Mouse (Mus musculus) gastrocnemius, postnatal 36 days (tissue): ENCODE measurements around the gene Pdxp. TPM values are rescaled to one million over a fixed set of nuclear protein-coding genes. Genes with fewer than 3 reads are reported as not detected.
"Not testable (repeated sequence)": the region's sequence is repeated elsewhere in the genome, so short reads cannot be mapped to it uniquely, and the experiment has no call there.

Experiments
- DNase-seq, 2 experiments: peaks; one replicate each; pipeline ENCODE4 v3.0.0; 2022
- intact Hi-C: fragments of 180-260 bp; cut with DNase I; formaldehyde crosslinking; loops from one replicate; pipeline ENCODE4 v1.15.1; 2025
- long read RNA-seq, 2 experiments: library from polyadenylated mRNA; stranded (forward); transcript quantifications; one replicate each; pipeline ENCODE4 v2.0.0; 2021
- total RNA-seq, 2 experiments: library from RNA; stranded (reverse); gene quantifications; 2 replicates each; pipeline ENCODE4 v1.2.3; 2021

Gene Pdxp
- 1 to 10 TPM; 1.9 to 2.0 TPM for total RNA-seq
- long read RNA-seq, experiment 1, partial matches to known transcripts, result 0 of 1 reads
- long read RNA-seq, experiment 1, other reads (novel, unspliced or antisense), result 0 of 1 reads
- long read RNA-seq, experiment 2, partial matches to known transcripts, result 0 of 4 reads
- long read RNA-seq, experiment 2, other reads (novel, unspliced or antisense), result 0 of 4 reads

- intact Hi-C loops, result no loop called here
- DNase-seq, result peak; percentile 84 to 92
Measured at GRCm38 (mm10) chr15:78913632-78914090, at the start of gene Pdxp. Pdxp (plus strand) TSS chr15:78913919.

- intact Hi-C loops, result loop anchor here (5.0 kb wide), 2 partner anchors 41 to 246 kb away; no protein-coding TSS in a partner anchor
- no peak for DNase-seq
Measured at GRCm38 (mm10) chr15:78868398-78868797, 45.3 kb upstream of the Pdxp start.

GRCm38 (mm10) chr15:78868826-78869233 is 44.9 kb upstream of the Pdxp start:
- intact Hi-C loops, result loop anchor here (5.0 kb wide), 2 partner anchors 42 to 247 kb away; no protein-coding TSS in a partner anchor
- no peak for DNase-seq

GRCm38 (mm10) chr15:78869775-78870174 is 43.9 kb upstream of the Pdxp start:
- peak in 1 of 2 experiments; percentile 23 for DNase-seq
- intact Hi-C loops, result loop anchor here (5.0 kb wide), 2 partner anchors 42 to 247 kb away; no protein-coding TSS in a partner anchor

GRCm38 (mm10) chr15:78872021-78872608 is 41.6 kb upstream of the Pdxp start:
- intact Hi-C loops, result no loop called here
- DNase-seq, result no peak

- intact Hi-C loops, result no loop called here
- no peak for DNase-seq
Measured at GRCm38 (mm10) chr15:78873803-78874435, 39.8 kb upstream of the Pdxp start.

- DNase-seq, result no peak
Measured at GRCm38 (mm10) chr15:78874989-78875388, 38.7 kb upstream of the Pdxp start.

GRCm38 (mm10) chr15:78875537-78875936 is 38.2 kb upstream of the Pdxp start:
- no peak for DNase-seq
- intact Hi-C loops, result no loop called here

More at GRCm38 (mm10) chr15:78874989-78875388, 38.7 kb upstream of the Pdxp start:
- intact Hi-C loops, result no loop called here

- peak; percentile 60 to 61 for DNase-seq
- intact Hi-C loops, result no loop called here
Measured at GRCm38 (mm10) chr15:78876258-78876696, 37.4 kb upstream of the Pdxp start.

GRCm38 (mm10) chr15:78876991-78877809 is 36.5 kb upstream of the Pdxp start, which contains the start of gene Gga1:
Gga1 (plus strand) TSS chr15:78877190.
- DNase-seq, result peak; percentile 86 to 95
- intact Hi-C loops, result no loop called here

- intact Hi-C loops, result no loop called here
- peak in 1 of 2 experiments; percentile 44 for DNase-seq
Measured at GRCm38 (mm10) chr15:78877810-78878390, 35.8 kb upstream of the Pdxp start.

- DNase-seq, result not testable (repeated sequence)
Measured at GRCm38 (mm10) chr15:78878792-78879516, 34.8 kb upstream of the Pdxp start.

GRCm38 (mm10) chr15:78880432-78880831 is 33.3 kb upstream of the Pdxp start:
- intact Hi-C loops, result no loop called here
- no peak for DNase-seq

More at GRCm38 (mm10) chr15:78878792-78879516, 34.8 kb upstream of the Pdxp start:
- intact Hi-C loops, result not testable (repeated sequence)

- intact Hi-C loops, result no loop called here
- no peak for DNase-seq
Measured at GRCm38 (mm10) chr15:78881828-78882227, 31.9 kb upstream of the Pdxp start.

- DNase-seq, result no peak
- intact Hi-C loops, result no loop called here
Measured at GRCm38 (mm10) chr15:78889401-78889853, 24.3 kb upstream of the Pdxp start.

- no peak for DNase-seq
- intact Hi-C loops, result no loop called here
Measured at GRCm38 (mm10) chr15:78892440-78892839, 21.3 kb upstream of the Pdxp start.

- intact Hi-C loops, result no loop called here
- no peak for DNase-seq
Measured at GRCm38 (mm10) chr15:78894726-78895125, 19.0 kb upstream of the Pdxp start.

- intact Hi-C loops, result no loop called here
- no peak for DNase-seq
Measured at GRCm38 (mm10) chr15:78895741-78896140, 18.0 kb upstream of the Pdxp start.

- intact Hi-C loops, result no loop called here
- DNase-seq, result no peak
Measured at GRCm38 (mm10) chr15:78896149-78896548, 17.6 kb upstream of the Pdxp start.
